Mouse (Mus musculus) erythroblast, embryonic 14.5 days (primary cell): ENCODE data around the gene Zfp410. TPM values are rescaled to one million over a fixed set of nuclear protein-coding genes. Genes with fewer than 3 reads are reported as not detected.

Source experiments
- H3K27me3 ChIP-seq: 2 replicates; pipeline ENCODE4 v1.6.1; 2012; ENCODE audit warnings: inconsistent platforms; ENCODE audit not compliant: control insufficient read depth
- H3K36me3 ChIP-seq: 2 replicates; pipeline ENCODE4 v1.6.1; 2012; ENCODE audit warnings: mild to moderate bottlenecking, inconsistent platforms; ENCODE audit not compliant: control insufficient read depth
- H3K4me1 ChIP-seq: 2 replicates; pipeline ENCODE4 v1.6.1; 2012; ENCODE audit warnings: inconsistent platforms; ENCODE audit not compliant: control insufficient read depth
- H3K4me3 ChIP-seq: replicated peaks from 2 replicates; pipeline ENCODE3; 2012; ENCODE audit warnings: moderate library complexity, mild to moderate bottlenecking, inconsistent platforms
- H3K9me3 ChIP-seq: 2 replicates; pipeline ENCODE4 v1.6.1; 2012; ENCODE audit warnings: low read length, inconsistent platforms, mixed read lengths; ENCODE audit not compliant: control insufficient read depth
- GATA1 ChIP-seq: IDR thresholded peaks from 2 replicates; pipeline ENCODE4 v1.6.1; 2012; ENCODE audit warnings: low read length, inconsistent platforms, mixed read lengths
- TAL1 ChIP-seq: IDR thresholded peaks from 3 replicates; pipeline ENCODE4 v1.6.1; 2012; ENCODE audit warnings: low read length, inconsistent platforms, mixed read lengths
- polyA plus RNA-seq: library from polyadenylated mRNA; stranded (reverse); fragments of >175 nt; gene quantifications from 2 replicates; pipeline ENCODE4 v1.2.3, GENCODE M21; 2012

Gene Zfp410
- polyA plus RNA-seq, 1 experiment = 0.24 TPM

GRCm38 (mm10) chr12:84373831-84374481, 57.3 kb downstream of the Zfp410 start:
- H3K4me1 ChIP-seq = no peaks in the 10 kb centered on the region

DNA sequence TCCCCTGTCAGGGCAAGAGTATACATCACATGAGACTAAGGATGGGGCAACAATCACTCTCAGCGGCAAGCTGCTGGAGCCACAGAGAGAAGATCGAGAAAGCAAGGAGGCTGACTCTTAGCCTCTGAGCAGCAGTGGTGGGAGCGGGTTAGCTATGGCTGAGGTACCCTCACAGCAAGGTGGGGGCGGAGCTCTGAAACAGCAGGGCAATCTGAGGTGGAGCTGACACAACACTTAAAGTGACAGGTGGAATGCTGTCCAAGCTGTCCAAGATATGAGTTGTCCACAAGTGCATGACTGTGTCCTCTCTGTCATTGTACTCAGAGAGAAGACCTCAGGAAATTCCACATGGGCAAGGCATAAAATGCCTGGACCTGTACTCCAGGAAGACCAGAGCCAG, 65.7 kb downstream of the Zfp410 start:
- no peak for TF ChIP-seq TAL1
- no peak for TF ChIP-seq GATA1
- Histone ChIP-seq H3K4me1 (peaks cover 20% of the 10 kb centered on the region), H3K36me3 (peaks cover 32% of the 10 kb centered on the region), H3K4me3 (no peak overlapping the region), H3K9me3 (no peaks in the 10 kb centered on the region), H3K27me3 (no peaks in the 10 kb centered on the region)

More at GRCm38 (mm10) chr12:84373831-84374481, 57.3 kb downstream of the Zfp410 start:
- TF ChIP-seq TAL1 (no peak), GATA1 (no peak)
- Histone ChIP-seq H3K36me3 (peaks cover 78% of the 10 kb centered on the region), H3K9me3 (no peaks in the 10 kb centered on the region), H3K4me3 (no peak overlapping the region), H3K27me3 (no peaks in the 10 kb centered on the region)

DNA sequence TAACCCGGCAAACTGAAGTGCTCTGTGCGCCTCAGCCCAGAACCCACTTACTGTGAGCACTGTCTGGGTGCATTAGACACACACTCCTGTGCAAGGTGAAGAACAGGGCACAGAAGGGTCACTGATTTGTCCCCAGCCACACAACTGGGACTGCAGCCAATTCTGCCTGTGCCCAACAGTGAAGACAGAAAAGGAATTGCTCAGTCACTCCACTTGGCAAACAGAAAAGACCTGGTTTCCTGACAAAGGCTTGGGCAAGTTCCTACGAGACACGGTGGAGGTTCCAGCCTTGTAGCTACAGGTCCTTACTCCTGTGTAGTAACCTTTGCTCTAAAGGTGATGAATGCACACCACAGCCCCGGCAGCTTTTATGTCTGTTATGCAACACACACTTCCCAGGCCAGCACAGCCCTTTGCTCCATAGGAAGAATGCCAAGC, 68.0 kb downstream of the Zfp410 start:
- no peaks in the 10 kb centered on the region for H3K27me3 ChIP-seq
- peaks cover 23% of the 10 kb centered on the region for H3K4me1 ChIP-seq
- H3K9me3 ChIP-seq = no peaks in the 10 kb centered on the region
- peaks cover 31% of the 10 kb centered on the region for H3K36me3 ChIP-seq
- H3K4me3 ChIP-seq = no peak overlapping the region
- TF ChIP-seq GATA1 (no peak), TAL1 (no peak)

DNA sequence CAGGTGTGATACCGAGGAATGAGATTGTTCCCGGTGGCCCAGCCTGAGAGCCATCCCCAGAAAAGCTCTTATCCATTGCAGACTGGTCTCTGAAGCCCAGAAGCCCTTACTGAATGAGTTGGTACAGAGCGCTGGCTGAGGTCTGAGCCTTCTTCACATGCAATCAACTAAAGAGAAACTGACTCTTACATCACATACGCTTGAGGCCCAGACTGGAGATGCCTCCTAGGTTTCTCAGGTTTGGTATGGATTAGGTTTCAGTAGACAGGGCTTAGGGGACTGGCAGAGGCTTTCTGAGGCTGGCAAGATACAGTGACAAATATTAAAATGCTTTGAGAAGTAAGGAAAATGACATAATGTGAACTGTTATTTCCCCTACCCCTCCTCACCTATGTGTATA, 68.8 kb downstream of the Zfp410 start:
- H3K27me3 ChIP-seq = no peaks in the 10 kb centered on the region
- no peaks in the 10 kb centered on the region for H3K9me3 ChIP-seq
- H3K4me1 ChIP-seq = peaks cover 19% of the 10 kb centered on the region
- peaks cover 31% of the 10 kb centered on the region for H3K36me3 ChIP-seq
- no peak overlapping the region for H3K4me3 ChIP-seq
- no peak for TF ChIP-seq TAL1
- TF ChIP-seq GATA1 = no peak

DNA sequence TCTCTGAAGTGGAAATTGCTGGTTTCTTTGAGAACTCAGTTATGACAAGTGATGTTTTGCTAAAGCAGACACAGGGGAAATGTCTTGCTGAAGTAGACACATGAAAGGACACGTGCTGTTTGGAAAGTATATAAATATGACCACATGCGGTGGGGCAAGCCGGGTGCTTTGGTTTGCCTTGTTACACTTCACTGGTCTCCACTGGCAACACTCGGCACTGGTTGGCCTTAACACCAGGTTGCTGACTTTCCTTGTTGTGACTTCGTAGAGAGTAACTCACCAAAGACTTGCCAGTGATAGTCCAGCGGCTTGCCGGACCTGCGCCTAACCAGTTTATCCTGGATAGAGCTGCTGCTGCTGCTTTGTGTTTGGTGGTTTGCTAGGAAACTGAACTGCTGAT, 71.4 kb downstream of the Zfp410 start:
- Histone ChIP-seq H3K4me3 (no peak overlapping the region), H3K9me3 (no peaks in the 10 kb centered on the region), H3K27me3 (no peaks in the 10 kb centered on the region), H3K36me3 (peaks cover 21% of the 10 kb centered on the region), H3K4me1 (peaks cover 18% of the 10 kb centered on the region)
- TF ChIP-seq TAL1 (no peak), GATA1 (no peak)

DNA sequence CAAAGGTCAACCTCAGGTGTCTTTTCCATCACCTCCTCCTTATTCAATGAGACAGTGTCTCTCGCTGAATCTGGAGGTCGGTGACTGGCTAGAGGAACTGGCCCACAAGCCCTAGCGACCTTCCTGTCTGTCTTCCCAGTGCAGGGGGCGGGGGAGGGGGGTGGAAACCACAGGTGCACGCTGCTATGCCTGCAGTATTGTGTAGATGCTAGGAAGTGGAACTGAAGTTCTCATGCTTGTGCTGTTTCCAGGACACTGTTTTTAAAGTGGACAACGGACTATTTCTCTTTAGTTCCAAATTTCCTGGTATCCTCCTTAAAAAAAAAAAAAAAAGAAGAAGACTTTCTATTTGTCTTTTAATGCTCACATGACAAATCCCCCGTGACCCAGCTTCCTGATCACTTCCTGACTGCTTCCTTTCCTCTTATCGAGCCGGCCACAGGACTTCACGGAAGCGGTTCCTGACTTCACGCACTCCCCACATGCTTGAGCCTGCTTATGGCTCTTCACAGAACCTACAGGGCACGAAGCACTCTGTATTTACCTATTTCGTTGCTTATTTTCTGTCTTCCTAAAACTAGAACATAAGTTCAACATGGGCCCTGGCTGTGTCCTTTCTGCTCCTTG, 72.2 kb downstream of the Zfp410 start:
- H3K27me3 ChIP-seq = no peaks in the 10 kb centered on the region
- TF ChIP-seq GATA1 (no peak), TAL1 (no peak)
- no peak overlapping the region for H3K4me3 ChIP-seq
- H3K36me3 ChIP-seq = peaks cover 24% of the 10 kb centered on the region
- no peaks in the 10 kb centered on the region for H3K9me3 ChIP-seq
- peaks cover 15% of the 10 kb centered on the region for H3K4me1 ChIP-seq

DNA sequence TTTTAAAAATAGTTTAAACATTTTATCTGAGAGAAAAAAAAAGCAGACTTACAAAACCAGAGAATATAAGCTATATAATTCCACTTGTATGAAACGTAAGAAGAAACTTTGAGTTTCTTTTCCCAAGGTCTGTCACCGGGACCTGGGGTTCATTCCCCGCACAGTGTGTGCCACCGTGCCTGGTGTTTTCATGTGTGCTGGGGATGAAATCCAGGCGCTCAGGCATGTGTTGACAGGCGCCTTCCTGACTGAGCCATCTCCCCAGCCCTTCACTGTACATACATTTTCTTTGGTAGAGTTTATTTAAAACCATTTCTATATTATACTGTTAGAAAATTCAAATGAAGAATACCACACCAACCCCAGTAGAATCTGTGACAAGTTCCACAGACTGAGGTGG, 73.7 kb downstream of the Zfp410 start:
- TF ChIP-seq TAL1 (no peak), GATA1 (no peak)
- Histone ChIP-seq H3K4me1 (peaks cover 5% of the 10 kb centered on the region), H3K9me3 (no peaks in the 10 kb centered on the region), H3K27me3 (no peaks in the 10 kb centered on the region), H3K4me3 (no peak overlapping the region), H3K36me3 (peaks cover 19% of the 10 kb centered on the region)

- no peaks in the 10 kb centered on the region for H3K9me3 ChIP-seq
- TF ChIP-seq GATA1 (no peak), TAL1 (no peak)
- no peaks in the 10 kb centered on the region for H3K27me3 ChIP-seq
- no peak overlapping the region for H3K4me3 ChIP-seq
- peaks cover 18% of the 10 kb centered on the region for H3K36me3 ChIP-seq
- H3K4me1 ChIP-seq = peaks cover 5% of the 10 kb centered on the region
These were observed 76.0 kb downstream of the Zfp410 start for GRCm38 (mm10) chr12:84392681-84393080.

Other genes with a start within 250 kb of the Zfp410 start
- not detected in 2 replicates for gene Acot5, start 247.5 kb upstream of the Zfp410 start, polyA plus RNA-seq
- not detected in 2 replicates for gene Acot6, start 216.2 kb upstream of the Zfp410 start, polyA plus RNA-seq
- gene Dnal1, start 202.5 kb upstream of the Zfp410 start, polyA plus RNA-seq = not detected in 2 replicates
- gene Pnma1, start 168.4 kb upstream of the Zfp410 start, polyA plus RNA-seq = 0.02 and 0.03 TPM in 2 replicates
- gene Elmsan1, start 98.0 kb upstream of the Zfp410 start, polyA plus RNA-seq = 2.1 and 2.8 TPM in 2 replicates
- gene Ptgr2, start 31.6 kb upstream of the Zfp410 start, polyA plus RNA-seq = 0.32 TPM in 2 replicates
- 0.84 and 1.3 TPM in 2 replicates for gene Coq6, start 44.8 kb downstream of the Zfp410 start, polyA plus RNA-seq
- 0.03 and 0.10 TPM in 2 replicates for gene Fam161b, start 45.0 kb downstream of the Zfp410 start, polyA plus RNA-seq
- 0.15 and 0.21 TPM in 2 replicates for gene Entpd5, start 92.2 kb downstream of the Zfp410 start, polyA plus RNA-seq
- gene Bbof1, start 92.2 kb downstream of the Zfp410 start, polyA plus RNA-seq = 0.03 and 0.05 TPM in 2 replicates
- gene Rnf113a2, start 100.3 kb downstream of the Zfp410 start, polyA plus RNA-seq = 4.3 and 4.9 TPM in 2 replicates
- gene Aldh6a1, start 134.2 kb downstream of the Zfp410 start, polyA plus RNA-seq = 0.02 TPM in 1 of 2 replicates, not detected in the other
- 0.05 and 0.09 TPM in 2 replicates for gene Lin52, start 134.6 kb downstream of the Zfp410 start, polyA plus RNA-seq